Mouse (Mus musculus) erythroblast, embryonic 14.5 days (primary cell): ENCODE data around the gene 2610528A11Rik.

Source experiments
- GATA1 ChIP-seq: IDR thresholded peaks from 2 replicates; pipeline ENCODE4 v1.6.1; 2012; ENCODE audit warnings: low read length, inconsistent platforms, mixed read lengths
- TAL1 ChIP-seq: IDR thresholded peaks from 3 replicates; pipeline ENCODE4 v1.6.1; 2012; ENCODE audit warnings: low read length, inconsistent platforms, mixed read lengths

DNA sequence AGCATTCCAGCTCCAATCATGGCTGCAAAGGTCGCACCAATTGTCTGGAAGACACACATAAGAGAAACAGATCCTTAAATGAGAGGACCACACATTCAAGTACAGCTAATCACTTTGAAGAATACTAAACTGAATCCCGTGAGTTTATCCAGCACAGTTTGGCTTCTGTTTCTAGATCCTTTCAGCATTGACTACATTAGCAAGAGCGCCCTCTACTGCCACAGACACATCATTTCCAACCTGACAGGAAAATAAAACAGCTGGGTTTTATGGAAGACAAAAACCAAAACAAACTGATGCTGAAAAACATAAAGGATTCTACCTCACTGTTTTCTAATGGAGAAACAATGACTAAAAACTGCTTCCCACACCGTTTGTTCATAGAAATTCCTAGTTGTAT lies 13.8 kb upstream of the 2610528A11Rik start:
- TF ChIP-seq TAL1 (no peak), GATA1 (no peak)
